Mouse (Mus musculus) midbrain, embryonic 14.5 days (tissue): ENCODE measurements around the gene Xxylt1. TPM values are rescaled to one million over a fixed set of nuclear protein-coding genes. Genes with fewer than 3 reads are reported as not detected.
A peak's percentile ranks its signal among the peaks of the same experiment; 100 is the strongest.

Experiments used
- ATAC-seq: fragments of 200-750 bp; cut with Nextera tagmentation; 2 replicates; pipeline ENCODE4 v1.8.0; 2017; ENCODE audit warnings: moderate number of reproducible peaks, moderate library complexity; ENCODE audit not compliant: low FRiP score, low TSS enrichment
- DNase-seq: peaks from one replicate; pipeline ENCODE4 v3.0.0-alpha.2; 2015
- H3K27ac ChIP-seq: fragments of 300-500 bp; sonication (generic); replicated peaks from 2 replicates; pipeline ENCODE4 v1.5.1; 2014; ENCODE audit warnings: mild to moderate bottlenecking, low read depth, low read length, moderate library complexity
- H3K27me3 ChIP-seq: fragments of 300-500 bp; sonication (generic); 2 replicates; pipeline ENCODE4 v1.6.1; 2014; ENCODE audit warnings: low read length, control low read depth, mixed read lengths; ENCODE audit not compliant: control insufficient read depth, insufficient read depth
- H3K36me3 ChIP-seq: fragments of 300-500 bp; sonication (generic); 2 replicates; pipeline ENCODE4 v1.6.1; 2014; ENCODE audit warnings: low read length, control low read depth; ENCODE audit not compliant: control insufficient read depth, insufficient read depth
- H3K4me1 ChIP-seq: fragments of 300-500 bp; sonication (generic); 2 replicates; pipeline ENCODE4 v1.6.1; 2014; ENCODE audit warnings: mild to moderate bottlenecking, antibody characterized with exemption, low read length, control low read depth; ENCODE audit not compliant: control insufficient read depth, insufficient read depth
- H3K4me2 ChIP-seq: fragments of 300-500 bp; sonication (generic); 2 replicates; pipeline ENCODE4 v1.6.1; 2014; ENCODE audit warnings: mild to moderate bottlenecking, low read length, moderate library complexity
- H3K4me3 ChIP-seq: fragments of 300-500 bp; sonication (generic); replicated peaks from 2 replicates; pipeline ENCODE4 v1.5.1; 2014; ENCODE audit warnings: low read depth, low read length
- H3K9ac ChIP-seq: fragments of 300-500 bp; sonication (generic); replicated peaks from 2 replicates; pipeline ENCODE4 v1.6.1; 2014; ENCODE audit warnings: mild to moderate bottlenecking, low read length, moderate library complexity
- H3K9me3 ChIP-seq: fragments of 300-500 bp; sonication (generic); 2 replicates; pipeline ENCODE4 v1.6.1; 2016; ENCODE audit warnings: low read length, control low read depth, mixed read lengths; ENCODE audit not compliant: control insufficient read depth
- WGBS: fragments of 180-500 bp; shearing (Covaris S2); extraction: QIAGEN DNeasy Blood & Tissue Kit; methylation state at CpG from one replicate; pipeline ENCODE4 v1.1.7; 2014; 5-methylcytosine and 5-hydroxymethylcytosine counted together
- polyA plus RNA-seq: library from polyadenylated mRNA; unstranded; fragments of >200 nt; fragmentation: Nextera tagmentation; extraction: Ambion mirVana; gene quantifications from 2 replicates; pipeline ENCODE4 v1.2.1, GENCODE M21; 2014

The Xxylt1 gene
- polyA plus RNA-seq, 1 experiment from 2014 or later = 14.4 TPM

- Histone ChIP-seq H3K27ac (no peak overlapping the region), H3K9me3 (no peaks in the 10 kb centered on the region), H3K9ac (no peak overlapping the region), H3K27me3 (no peaks in the 10 kb centered on the region), H3K4me3 (no peak overlapping the region), H3K36me3 (no peaks in the 10 kb centered on the region), H3K4me2 (no peak overlapping the region), H3K4me1 (peaks cover 4% of the 10 kb centered on the region; the same call in 1 of the 2 replicates)
- DNase-seq (no peak), ATAC-seq (no peak)
- 81% methylated on average over 1 of the region's 1 CpGs for WGBS
These were observed 43.8 kb downstream of the Xxylt1 start for GRCm38 (mm10) chr16:31037431-31037830.

DNA sequence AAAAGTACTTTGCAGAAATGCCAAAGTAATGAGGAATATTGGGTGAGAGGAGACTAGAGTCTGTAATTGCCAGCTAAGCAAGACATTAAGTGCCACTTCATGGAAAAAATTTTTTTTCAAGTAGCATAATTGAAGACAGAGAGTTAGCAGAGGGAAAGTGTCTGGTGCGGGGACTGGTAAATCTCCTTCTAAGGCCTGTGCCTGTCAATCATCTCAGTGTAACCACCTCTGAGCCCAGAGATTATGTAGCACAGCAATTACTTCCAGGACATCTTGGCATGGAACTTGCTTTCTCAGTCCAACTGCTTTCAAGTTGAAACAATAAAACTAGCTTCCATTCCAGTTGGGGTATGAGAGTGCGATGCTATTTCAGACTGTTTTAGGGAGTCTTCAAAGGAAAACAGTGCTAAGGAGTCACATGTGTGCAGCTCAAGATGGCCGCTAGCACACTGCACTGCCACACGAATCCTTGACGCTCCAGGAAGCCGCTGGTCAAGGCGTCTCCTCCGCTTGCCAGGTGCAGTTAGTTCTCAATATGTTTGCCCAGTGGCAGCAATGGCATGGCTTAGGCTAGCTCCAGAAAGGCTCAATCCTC is 45.5 kb downstream of the Xxylt1 start:
- Histone ChIP-seq H3K36me3 (no peaks in the 10 kb centered on the region), H3K27me3 (no peaks in the 10 kb centered on the region), H3K27ac (no peak overlapping the region), H3K9me3 (no peaks in the 10 kb centered on the region), H3K4me1 (peaks cover 4% of the 10 kb centered on the region; the same call in 1 of the 2 replicates), H3K4me3 (no peak overlapping the region), H3K4me2 (no peak overlapping the region), H3K9ac (no peak overlapping the region)
- ATAC-seq = no peak
- DNase-seq = no peak
- WGBS = 90% methylated on average over 8 of the region's 8 CpGs

DNA sequence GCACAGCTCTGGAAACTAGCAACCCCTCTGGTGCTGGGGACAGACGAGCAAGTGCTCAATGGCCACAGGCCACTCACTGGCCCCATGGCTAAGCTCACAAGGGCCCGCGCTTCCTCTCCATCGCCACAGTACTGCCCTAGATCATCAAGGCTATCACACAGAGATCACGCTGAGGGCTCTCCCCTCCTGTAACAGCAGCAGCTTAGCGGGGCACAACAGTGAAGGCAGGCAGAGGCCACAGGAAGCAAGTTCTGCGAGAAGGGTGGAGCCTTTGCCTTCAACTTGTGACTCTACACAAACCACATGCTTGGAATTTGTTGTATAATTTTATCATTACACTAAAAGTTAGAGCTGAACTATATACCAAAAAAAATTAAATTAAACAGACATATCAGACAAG is 46.0 kb downstream of the Xxylt1 start:
- no peaks in the 10 kb centered on the region for H3K9me3 ChIP-seq
- 64% methylated on average over 7 of the region's 7 CpGs for WGBS
- H3K36me3 ChIP-seq = no peaks in the 10 kb centered on the region
- DNase-seq = no peak
- peaks cover 4% of the 10 kb centered on the region for H3K4me1 ChIP-seq
- no peak overlapping the region for H3K9ac ChIP-seq
- H3K27me3 ChIP-seq = no peaks in the 10 kb centered on the region
- no peak overlapping the region for H3K4me3 ChIP-seq
- H3K27ac ChIP-seq = no peak overlapping the region
- no peak for ATAC-seq
- H3K4me2 ChIP-seq = no peak overlapping the region

- no peaks in the 10 kb centered on the region for H3K27me3 ChIP-seq
- peak; percentile 40 for DNase-seq
- H3K27ac ChIP-seq = 0 out of 2 replicates have a peak overlapping the region, but pooled peaks have one; percentile 26
- H3K9me3 ChIP-seq = no peaks in the 10 kb centered on the region
- H3K36me3 ChIP-seq = no peaks in the 10 kb centered on the region
- no peak overlapping the region for H3K9ac ChIP-seq
- ATAC-seq = no peak
- WGBS = 4% methylated on average over 3 of the region's 3 CpGs
- H3K4me1 ChIP-seq = peaks cover 9% of the 10 kb centered on the region
- H3K4me2 ChIP-seq = no peak overlapping the region
- no peak overlapping the region for H3K4me3 ChIP-seq
These were observed 47.2 kb downstream of the Xxylt1 start for GRCm38 (mm10) chr16:31034051-31034450.

DNA sequence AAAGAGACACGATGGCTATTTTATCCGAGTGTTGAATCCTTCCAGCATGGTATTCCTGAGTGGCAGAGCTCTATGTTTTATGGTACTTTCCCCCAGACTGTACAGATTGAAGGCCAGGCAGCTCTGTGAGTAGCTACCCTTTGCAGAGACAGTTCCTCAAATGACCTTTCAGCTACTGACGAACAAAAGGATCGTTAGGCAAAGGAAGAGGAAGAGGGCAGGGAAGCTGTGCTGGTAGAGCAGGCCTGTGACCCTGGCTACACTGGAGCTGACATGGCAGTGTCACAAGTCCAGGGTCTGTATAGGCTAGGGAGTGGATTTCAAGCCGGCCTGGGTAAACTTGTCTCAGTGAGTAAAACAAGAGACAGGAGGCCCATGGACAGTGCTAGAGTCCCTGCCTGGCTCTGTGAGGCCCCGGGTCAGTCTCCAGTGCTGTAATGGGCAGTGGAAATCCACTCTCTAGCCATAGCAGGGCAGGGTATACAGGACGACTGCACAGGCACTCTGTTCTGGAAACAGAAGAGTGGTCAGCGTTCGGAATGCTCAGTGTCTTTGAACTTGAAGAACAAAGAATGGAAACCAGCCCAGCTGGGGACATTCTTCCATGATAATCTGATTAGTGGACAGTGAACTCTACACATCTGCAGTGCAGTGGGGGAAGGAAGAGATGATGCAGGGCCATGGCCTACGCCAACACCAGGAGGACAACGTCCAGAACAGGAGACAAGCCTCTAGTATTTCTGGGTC is 51.3 kb downstream of the Xxylt1 start:
- H3K27me3 ChIP-seq = no peaks in the 10 kb centered on the region
- no peak for ATAC-seq

DNA sequence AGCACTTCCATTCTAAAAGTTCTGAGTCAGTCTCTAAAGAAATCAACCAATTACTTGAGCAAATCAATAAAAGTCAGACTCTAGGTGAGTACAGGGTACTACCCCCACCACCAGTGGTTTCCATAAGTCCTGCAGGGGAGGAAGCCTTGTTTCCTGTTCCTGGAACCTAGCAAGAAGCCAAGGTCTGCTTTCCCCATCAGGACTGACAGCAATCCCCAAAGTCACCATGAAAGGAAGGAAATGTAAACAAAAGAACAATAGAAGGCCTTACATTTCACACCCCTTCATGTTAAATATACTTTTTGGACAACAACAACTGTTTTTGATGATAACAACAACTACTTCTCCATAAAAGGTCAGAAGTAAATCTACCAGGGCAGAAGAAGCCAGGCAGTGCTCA is 53.6 kb downstream of the Xxylt1 start:
- H3K36me3 ChIP-seq = no peaks in the 10 kb centered on the region
- H3K9me3 ChIP-seq = no peaks in the 10 kb centered on the region
- no peak overlapping the region for H3K27ac ChIP-seq
- no peaks in the 10 kb centered on the region for H3K27me3 ChIP-seq
- ATAC-seq (no peak), DNase-seq (no peak)
- peaks cover 5% of the 10 kb centered on the region; the same call in 1 of the 2 replicates for H3K4me1 ChIP-seq
- H3K4me3 ChIP-seq = no peak overlapping the region
- H3K4me2 ChIP-seq = no peak overlapping the region
- no peak overlapping the region for H3K9ac ChIP-seq

More for the DNA sequence above, 51.3 kb downstream of the Xxylt1 start:
- H3K4me1 ChIP-seq = peaks cover 9% of the 10 kb centered on the region
- H3K36me3 ChIP-seq = no peaks in the 10 kb centered on the region
- H3K4me2 ChIP-seq = no peak overlapping the region
- no peak overlapping the region for H3K27ac ChIP-seq
- WGBS = 52% methylated on average over 11 of the region's 11 CpGs
- H3K4me3 ChIP-seq = no peak overlapping the region
- no peak overlapping the region for H3K9ac ChIP-seq
- no peaks in the 10 kb centered on the region for H3K9me3 ChIP-seq
- DNase-seq = no peak

DNA sequence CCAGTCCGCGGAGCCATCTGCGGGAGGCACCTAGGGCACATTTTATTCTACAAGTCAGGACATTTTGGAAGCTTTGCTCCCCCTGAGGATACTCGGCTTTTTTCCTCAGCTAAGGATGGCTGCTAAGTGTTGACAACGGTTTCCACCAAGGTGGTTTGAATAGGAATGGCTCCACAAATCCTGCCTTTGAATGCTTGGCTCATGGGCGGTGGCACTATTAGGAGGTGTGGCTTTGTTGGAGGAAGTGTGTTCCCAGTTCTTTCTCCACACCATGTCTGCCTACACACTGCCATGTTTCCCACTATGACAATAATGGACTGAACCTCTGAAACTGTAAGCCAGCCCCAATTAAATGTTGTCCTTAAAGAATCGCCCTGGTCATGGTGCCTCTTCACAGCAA is 55.7 kb downstream of the Xxylt1 start:
- H3K27ac ChIP-seq = no peak overlapping the region
- no peaks in the 10 kb centered on the region for H3K9me3 ChIP-seq
- no peak overlapping the region for H3K9ac ChIP-seq
- no peak overlapping the region for H3K4me3 ChIP-seq
- DNase-seq = no peak
- H3K27me3 ChIP-seq = no peaks in the 10 kb centered on the region
- no peak for ATAC-seq
- 86% methylated on average over 7 of the region's 7 CpGs for WGBS
- peaks cover 11% of the 10 kb centered on the region; the same call in 1 of the 2 replicates for H3K4me1 ChIP-seq
- H3K36me3 ChIP-seq = no peaks in the 10 kb centered on the region
- no peak overlapping the region for H3K4me2 ChIP-seq

DNA sequence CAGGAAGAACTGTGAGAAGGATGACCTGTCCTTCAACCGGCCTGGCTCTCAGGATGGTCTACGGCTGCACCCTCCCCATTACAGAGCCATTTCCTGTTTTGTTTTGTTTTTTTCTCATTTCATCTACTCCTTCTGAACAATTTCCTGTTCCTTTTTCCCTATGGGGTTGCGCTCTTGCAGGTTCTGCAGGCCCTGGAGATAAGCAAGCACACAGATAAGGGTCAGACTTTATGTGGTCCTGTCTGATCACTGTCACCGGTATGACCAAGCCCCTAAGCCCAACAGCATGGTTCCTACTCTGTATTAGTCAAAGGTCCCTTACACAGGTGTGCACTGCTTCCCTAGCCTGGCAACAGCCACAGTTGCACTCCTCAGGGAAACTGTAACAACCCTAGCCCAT is 56.2 kb downstream of the Xxylt1 start:
- Histone ChIP-seq H3K27ac (no peak overlapping the region), H3K9ac (no peak overlapping the region), H3K4me2 (no peak overlapping the region), H3K9me3 (no peaks in the 10 kb centered on the region), H3K4me3 (no peak overlapping the region), H3K36me3 (no peaks in the 10 kb centered on the region), H3K4me1 (peaks cover 9% of the 10 kb centered on the region; the same call in 1 of the 2 replicates), H3K27me3 (no peaks in the 10 kb centered on the region)
- 90% methylated on average over 4 of the region's 4 CpGs for WGBS
- ATAC-seq (no peak), DNase-seq (no peak)

DNA sequence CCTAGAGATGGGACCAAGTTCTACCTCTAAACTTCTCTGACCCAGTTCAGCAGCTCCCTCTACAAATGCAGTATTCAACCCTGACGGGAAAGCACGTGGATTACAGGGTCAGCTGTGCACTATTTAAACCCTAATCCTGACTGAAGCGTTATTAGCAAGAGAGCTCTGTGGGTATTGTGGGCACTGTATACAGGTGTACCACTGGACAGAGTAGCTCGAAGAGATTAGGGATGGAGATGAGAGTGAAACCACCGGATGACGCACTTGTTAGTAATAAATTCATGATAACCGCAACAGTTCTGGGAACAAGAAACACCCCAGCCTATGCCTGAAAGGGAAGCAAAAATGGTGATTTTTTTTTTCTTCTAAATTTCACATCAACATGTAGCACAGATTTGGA is 57.0 kb downstream of the Xxylt1 start:
- H3K4me3 ChIP-seq = no peak overlapping the region
- no peak overlapping the region for H3K9ac ChIP-seq
- H3K27ac ChIP-seq = no peak overlapping the region
- no peak overlapping the region for H3K4me2 ChIP-seq
- 37% methylated on average over 7 of the region's 7 CpGs for WGBS
- no peaks in the 10 kb centered on the region for H3K27me3 ChIP-seq
- H3K36me3 ChIP-seq = no peaks in the 10 kb centered on the region
- H3K4me1 ChIP-seq = 0 out of 2 replicates have a peak, but pooled peaks cover 6% of the 10 kb centered on the region
- DNase-seq = no peak
- no peaks in the 10 kb centered on the region for H3K9me3 ChIP-seq
- no peak for ATAC-seq
